Mouse (Mus musculus): ENCODE results near the gene Pygo2.

DNA sequence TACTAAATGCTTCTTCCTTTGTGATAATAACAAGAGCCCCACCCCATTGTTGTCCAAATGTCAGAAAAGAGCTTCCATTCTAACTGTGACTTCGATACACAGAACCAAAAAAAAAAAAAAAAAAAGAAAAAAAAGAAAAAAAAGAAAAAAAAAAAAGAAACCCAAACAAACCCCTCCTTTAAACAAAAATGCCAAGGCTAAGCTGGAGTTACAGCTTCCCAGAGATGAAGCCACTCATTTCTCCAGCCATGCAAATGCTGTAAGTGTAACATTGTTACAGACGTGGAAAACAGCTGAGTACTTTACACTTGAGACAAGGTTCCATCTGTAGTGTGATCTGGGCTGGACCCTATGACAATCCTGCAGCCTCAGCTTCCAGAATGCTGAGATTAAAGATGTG, 12.9 kb upstream of the Pygo2 start:
- no peak for TF ChIP-seq CTCF (IDR thresholded peaks at IDR 0.05; ENCODE audit: borderline replicate concordance, insufficient read depth, low read length)
- 0 out of 2 replicates have a peak, but pooled peaks have one; percentile 35 for TF ChIP-seq POLR2A (IDR thresholded peaks at IDR 0.05; ENCODE audit: low read depth, low read length)

Measured in embryonic fibroblast, embryonic 13.5 days (primary cell).